Mouse (Mus musculus): ENCODE results near the gene Clec16a. TPM values are rescaled to one million over a fixed set of nuclear protein-coding genes. Genes with fewer than 3 reads are reported as not detected.

Clec16a gene
- polyA plus RNA-seq, 1 experiment from 2014 or later = 31.5 TPM

DNA sequence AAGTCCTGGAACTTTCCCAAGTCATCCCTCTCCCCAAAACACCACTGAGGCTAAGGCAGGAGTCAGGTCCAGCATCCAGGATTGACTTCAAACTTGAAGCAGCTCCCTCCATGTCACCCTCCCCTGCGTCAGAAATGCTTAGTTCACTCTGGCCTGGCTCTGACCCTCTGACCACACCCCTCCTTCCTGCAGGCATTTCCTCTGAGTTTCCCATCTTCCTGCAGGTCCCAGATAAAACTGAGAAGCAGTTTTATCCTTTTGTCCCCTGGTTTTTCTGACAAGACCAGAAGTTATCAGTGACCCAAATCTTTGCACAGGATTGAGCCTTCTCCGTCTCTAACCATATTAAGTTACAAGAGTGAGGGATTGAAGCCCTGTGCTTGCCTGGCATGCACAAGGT lies 192.4 kb downstream of the Clec16a start:
- H3K27ac ChIP-seq = peak overlapping the region; percentile 48
- H3K4me2 ChIP-seq = no peak overlapping the region
- H3K27me3 ChIP-seq (replicated peaks) = no peaks in the 10 kb centered on the region
- no peaks in the 10 kb centered on the region for H3K36me3 ChIP-seq
- peaks cover 7% of the 10 kb centered on the region; the same call in 1 of the 2 replicates for H3K4me1 ChIP-seq
- ATAC-seq (ENCODE audit: insufficient read depth, low FRiP score, low read depth) = no peak
- H3K9ac ChIP-seq = no peak overlapping the region
- H3K4me3 ChIP-seq (replicated peaks) = no peak overlapping the region
- H3K9me3 ChIP-seq = no peaks in the 10 kb centered on the region
- 50% methylated on average over 2 of the region's 2 CpGs for WGBS

DNA sequence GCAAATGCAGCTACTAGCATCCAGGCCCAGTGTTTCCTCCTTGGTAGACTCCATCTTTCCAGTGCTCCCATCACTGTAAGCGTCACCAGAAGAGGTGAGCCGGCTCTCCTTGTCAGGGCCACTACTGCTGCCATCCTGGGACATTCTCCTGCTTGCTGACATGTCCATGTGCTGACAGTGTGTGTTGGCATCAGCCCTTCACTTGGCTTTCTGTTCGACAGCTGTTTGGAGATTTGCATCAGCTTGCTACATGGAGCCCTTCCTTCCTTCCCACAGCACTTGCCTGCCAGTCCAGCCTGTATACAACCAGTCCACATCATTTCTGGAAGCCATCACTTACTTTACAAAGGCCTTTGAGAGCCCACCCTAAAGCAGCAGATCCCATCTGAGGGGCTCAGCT lies 193.7 kb downstream of the Clec16a start:
- WGBS = 84% methylated on average over 3 of the region's 3 CpGs
- H3K4me3 ChIP-seq (replicated peaks) = no peak overlapping the region
- H3K9ac ChIP-seq = no peak overlapping the region
- H3K36me3 ChIP-seq = no peaks in the 10 kb centered on the region
- H3K9me3 ChIP-seq = no peaks in the 10 kb centered on the region
- ATAC-seq (ENCODE audit: insufficient read depth, low FRiP score, low read depth) = no peak
- no peak overlapping the region for H3K4me2 ChIP-seq
- H3K27ac ChIP-seq = peak overlapping the region; percentile 48; the same call in 1 of the 2 replicates
- no peaks in the 10 kb centered on the region for H3K27me3 ChIP-seq (replicated peaks)
- peaks cover 7% of the 10 kb centered on the region; the same call in 1 of the 2 replicates for H3K4me1 ChIP-seq

GRCm38 (mm10) chr16:10739854-10740398 lies 194.8 kb downstream of the Clec16a start:
- H3K27ac ChIP-seq = no peak overlapping the region
- peaks cover 7% of the 10 kb centered on the region; the same call in 1 of the 2 replicates for H3K4me1 ChIP-seq
- H3K36me3 ChIP-seq = no peaks in the 10 kb centered on the region
- no peak for ATAC-seq (ENCODE audit: insufficient read depth, low FRiP score, low read depth)
- H3K4me3 ChIP-seq (replicated peaks) = no peak overlapping the region
- H3K4me2 ChIP-seq = no peak overlapping the region
- H3K9ac ChIP-seq = no peak overlapping the region
- no peaks in the 10 kb centered on the region for H3K9me3 ChIP-seq
- no peaks in the 10 kb centered on the region for H3K27me3 ChIP-seq (replicated peaks)
- 68% methylated on average over 9 of the region's 9 CpGs for WGBS

DNA sequence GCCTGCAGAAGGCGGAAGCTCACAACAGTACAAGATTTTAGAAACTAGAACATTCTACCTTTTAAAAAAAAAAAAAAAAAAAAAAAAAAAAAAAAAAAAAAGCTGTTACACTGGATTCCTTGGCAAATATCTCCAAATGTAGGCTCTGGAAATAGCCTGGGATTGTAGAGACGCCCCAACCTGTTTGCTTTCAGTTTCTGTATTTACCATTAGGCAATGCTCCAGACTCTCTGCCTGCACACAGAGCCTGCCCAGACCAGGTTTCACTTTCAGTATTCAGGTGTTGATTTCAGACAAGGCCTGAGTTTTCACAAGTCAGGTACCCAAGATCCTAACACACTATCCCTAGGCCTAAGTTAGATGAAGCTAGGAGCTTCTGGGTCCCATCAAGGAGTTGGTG lies 195.9 kb downstream of the Clec16a start:
- Histone ChIP-seq H3K27me3 (replicated peaks) (no peaks in the 10 kb centered on the region), H3K4me1 (peaks cover 7% of the 10 kb centered on the region; the same call in 1 of the 2 replicates), H3K4me3 (replicated peaks) (no peak overlapping the region), H3K4me2 (no peak overlapping the region), H3K27ac (no peak overlapping the region), H3K36me3 (no peaks in the 10 kb centered on the region), H3K9ac (no peak overlapping the region), H3K9me3 (no peaks in the 10 kb centered on the region)
- ATAC-seq (ENCODE audit: insufficient read depth, low FRiP score, low read depth) = peak; percentile 60; the same call in 1 of the 2 replicates
- WGBS = 62% methylated on average over 2 of the region's 2 CpGs

DNA sequence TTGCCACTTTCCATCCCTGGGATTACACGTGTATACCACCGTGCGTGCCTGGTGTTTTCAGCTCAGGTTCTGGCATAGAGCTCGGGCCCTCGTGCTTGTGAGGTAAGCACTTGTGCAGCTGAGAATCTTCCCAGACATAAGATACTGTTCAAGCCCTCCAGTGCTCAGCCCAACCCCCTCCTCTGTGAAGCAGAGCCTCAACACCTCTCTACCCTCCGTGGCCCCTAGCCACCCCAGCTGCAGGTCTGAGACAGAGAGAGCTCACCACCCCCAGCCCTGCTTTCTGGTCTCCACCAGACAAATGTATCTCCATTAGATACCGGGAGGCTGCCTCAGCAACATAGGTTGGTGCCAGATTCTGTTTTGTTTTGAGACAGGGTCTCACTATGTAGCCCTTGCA lies 204.1 kb downstream of the Clec16a start:
- H3K9me3 ChIP-seq = no peaks in the 10 kb centered on the region
- WGBS = 40% methylated on average over 7 of the region's 7 CpGs
- no peak overlapping the region for H3K4me3 ChIP-seq (replicated peaks)
- ATAC-seq (ENCODE audit: insufficient read depth, low FRiP score, low read depth) = no peak
- H3K27ac ChIP-seq = no peak overlapping the region
- no peaks in the 10 kb centered on the region for H3K36me3 ChIP-seq
- H3K4me2 ChIP-seq = no peak overlapping the region
- H3K27me3 ChIP-seq (replicated peaks) = no peaks in the 10 kb centered on the region
- H3K9ac ChIP-seq = no peak overlapping the region
- H3K4me1 ChIP-seq = peaks cover 10% of the 10 kb centered on the region; the same call in 1 of the 2 replicates

GRCm38 (mm10) chr16:10749824-10750223 lies 204.7 kb downstream of the Clec16a start:
- no peaks in the 10 kb centered on the region for H3K36me3 ChIP-seq
- no peak overlapping the region for H3K4me3 ChIP-seq (replicated peaks)
- peak; percentile 61 for ATAC-seq (ENCODE audit: insufficient read depth, low FRiP score, low read depth)
- H3K4me2 ChIP-seq = no peak overlapping the region
- H3K4me1 ChIP-seq = peaks cover 10% of the 10 kb centered on the region; the same call in 1 of the 2 replicates
- H3K9me3 ChIP-seq = no peaks in the 10 kb centered on the region
- no peaks in the 10 kb centered on the region for H3K27me3 ChIP-seq (replicated peaks)
- WGBS = 36% methylated on average over 7 of the region's 7 CpGs
- H3K27ac ChIP-seq = peak overlapping the region; percentile 4; the same call in 1 of the 2 replicates
- no peak overlapping the region for H3K9ac ChIP-seq

GRCm38 (mm10) chr16:10754521-10755296 lies 209.6 kb downstream of the Clec16a start:
- no peak for ATAC-seq (ENCODE audit: insufficient read depth, low FRiP score, low read depth)
- Histone ChIP-seq H3K36me3 (no peaks in the 10 kb centered on the region), H3K4me3 (replicated peaks) (no peak overlapping the region), H3K4me2 (no peak overlapping the region), H3K27ac (no peak overlapping the region), H3K4me1 (peaks cover 6% of the 10 kb centered on the region; the same call in 1 of the 2 replicates), H3K27me3 (replicated peaks) (no peaks in the 10 kb centered on the region), H3K9ac (no peak overlapping the region), H3K9me3 (no peaks in the 10 kb centered on the region)
- WGBS = 90% methylated on average over 3 of the region's 3 CpGs

DNA sequence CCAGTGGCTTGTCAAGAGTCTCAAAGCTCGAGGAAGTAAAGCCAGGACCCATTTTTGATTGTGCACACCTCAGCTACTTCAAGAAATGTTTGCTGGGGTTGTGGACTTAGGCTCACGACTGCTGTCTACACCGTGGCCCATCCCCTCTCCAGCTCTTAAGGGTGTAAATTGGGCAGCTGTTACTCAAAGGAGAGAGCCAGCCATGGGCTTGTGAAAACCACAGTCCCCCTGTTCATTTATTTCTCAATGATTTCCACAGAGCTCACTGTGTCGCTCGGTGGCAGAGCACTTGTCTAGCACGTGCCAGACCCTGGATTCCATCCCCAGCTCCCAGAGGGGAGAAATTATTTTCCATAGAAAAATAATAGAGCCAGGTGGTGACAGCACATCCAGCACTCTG lies 211.0 kb downstream of the Clec16a start:
- Histone ChIP-seq H3K27ac (no peak overlapping the region), H3K4me2 (no peak overlapping the region), H3K9ac (no peak overlapping the region), H3K9me3 (no peaks in the 10 kb centered on the region), H3K4me1 (0 out of 2 replicates have a peak, but pooled peaks cover 2% of the 10 kb centered on the region), H3K4me3 (replicated peaks) (no peak overlapping the region), H3K36me3 (no peaks in the 10 kb centered on the region), H3K27me3 (replicated peaks) (no peaks in the 10 kb centered on the region)
- WGBS = 56% methylated on average over 6 of the region's 6 CpGs
- no peak for ATAC-seq (ENCODE audit: insufficient read depth, low FRiP score, low read depth)

- ATAC-seq (ENCODE audit: insufficient read depth, low FRiP score, low read depth) = no peak
- Histone ChIP-seq H3K4me1 (peaks cover 9% of the 10 kb centered on the region), H3K27me3 (replicated peaks) (no peaks in the 10 kb centered on the region), H3K4me3 (replicated peaks) (no peak overlapping the region), H3K36me3 (no peaks in the 10 kb centered on the region), H3K9ac (no peak overlapping the region), H3K9me3 (no peaks in the 10 kb centered on the region), H3K27ac (no peak overlapping the region), H3K4me2 (no peak overlapping the region)
- WGBS = 73% methylated on average over 8 of the region's 8 CpGs
Measured at GRCm38 (mm10) chr16:10761182-10761581, 216.0 kb downstream of the Clec16a start.

GRCm38 (mm10) chr16:10762569-10763180 lies 217.5 kb downstream of the Clec16a start:
- ATAC-seq (ENCODE audit: insufficient read depth, low FRiP score, low read depth) = no peak
- WGBS = 61% methylated on average over 5 of the region's 5 CpGs
- Histone ChIP-seq H3K4me1 (peaks cover 9% of the 10 kb centered on the region), H3K27me3 (replicated peaks) (no peaks in the 10 kb centered on the region), H3K4me2 (no peak overlapping the region), H3K36me3 (no peaks in the 10 kb centered on the region), H3K27ac (no peak overlapping the region), H3K9ac (no peak overlapping the region), H3K9me3 (no peaks in the 10 kb centered on the region), H3K4me3 (replicated peaks) (no peak overlapping the region)

GRCm38 (mm10) chr16:10763540-10764264 lies 218.6 kb downstream of the Clec16a start:
- WGBS = 51% methylated on average over 6 of the region's 6 CpGs
- peaks cover 9% of the 10 kb centered on the region for H3K4me1 ChIP-seq

More at GRCm38 (mm10) chr16:10763540-10764264, 218.6 kb downstream of the Clec16a start:
- Histone ChIP-seq H3K4me3 (replicated peaks) (no peak overlapping the region), H3K9ac (no peak overlapping the region), H3K27me3 (replicated peaks) (no peaks in the 10 kb centered on the region), H3K27ac (no peak overlapping the region), H3K4me2 (no peak overlapping the region), H3K36me3 (no peaks in the 10 kb centered on the region), H3K9me3 (no peaks in the 10 kb centered on the region)
- ATAC-seq (ENCODE audit: insufficient read depth, low FRiP score, low read depth) = no peak

Data from stomach, embryonic 15.5 days (tissue).